Mouse (Mus musculus) embryonic facial prominence, embryonic 15.5 days (tissue): ENCODE results near the gene Slc38a2. TPM values are rescaled to one million over a fixed set of nuclear protein-coding genes. Genes with fewer than 3 reads are reported as not detected.

Experiments
- ATAC-seq: fragments of 200-750 bp; cut with Nextera tagmentation; 2 replicates; pipeline ENCODE4 v1.8.0; 2017; ENCODE audit warnings: low read depth, moderate TSS enrichment; ENCODE audit not compliant: insufficient number of reproducible peaks, low FRiP score, low TSS enrichment
- H3K27ac ChIP-seq: fragments of 300-500 bp; sonication (generic); replicated peaks from 2 replicates; pipeline ENCODE4 v1.5.1; 2015; ENCODE audit warnings: mild to moderate bottlenecking, inconsistent platforms
- H3K27me3 ChIP-seq: fragments of 300-500 bp; sonication (generic); 2 replicates; pipeline ENCODE4 v1.6.1; 2015; ENCODE audit warnings: inconsistent platforms
- H3K36me3 ChIP-seq: fragments of 300-500 bp; sonication (generic); 2 replicates; pipeline ENCODE4 v1.6.1; 2015; ENCODE audit warnings: mild to moderate bottlenecking, inconsistent platforms
- H3K4me1 ChIP-seq: fragments of 300-500 bp; sonication (generic); 2 replicates; pipeline ENCODE4 v1.6.1; 2015; ENCODE audit warnings: inconsistent platforms
- H3K4me2 ChIP-seq: fragments of 300-500 bp; sonication (generic); replicated peaks from 2 replicates; pipeline ENCODE4 v1.6.1; 2015; ENCODE audit warnings: mild to moderate bottlenecking, inconsistent platforms
- H3K4me3 ChIP-seq: fragments of 300-500 bp; sonication (generic); replicated peaks from 2 replicates; pipeline ENCODE4 v1.5.1; 2015; ENCODE audit warnings: mild to moderate bottlenecking, inconsistent platforms
- H3K9ac ChIP-seq: fragments of 300-500 bp; sonication (generic); 2 replicates; pipeline ENCODE4 v1.6.1; 2015; ENCODE audit warnings: inconsistent platforms
- H3K9me3 ChIP-seq: fragments of 300-500 bp; sonication (generic); replicated peaks from 2 replicates; pipeline ENCODE4 v1.6.1; 2016; ENCODE audit warnings: inconsistent platforms
- WGBS: fragments of 180-500 bp; shearing (Covaris S2); methylation state at CpG from one replicate; pipeline ENCODE4 v1.1.7; 2015; 5-methylcytosine and 5-hydroxymethylcytosine counted together
- polyA plus RNA-seq: library from polyadenylated mRNA; unstranded; fragments of >200 nt; fragmentation: Nextera tagmentation; extraction: Ambion mirVana; gene quantifications from 2 replicates; pipeline ENCODE4 v1.2.1, GENCODE M21; 2015

Gene Slc38a2
- polyA plus RNA-seq, 1 experiment from 2014 or later: 107 TPM

GRCm38 (mm10) chr15:96695455-96696421, 3.8 kb downstream of the Slc38a2 start:
- peak overlapping the region; percentile 73 for H3K4me2 ChIP-seq
- peaks cover 48% of the 10 kb centered on the region for H3K4me1 ChIP-seq
- no peaks in the 10 kb centered on the region for H3K9me3 ChIP-seq
- peak overlapping the region; percentile 18; the same call in 1 of the 2 replicates for H3K9ac ChIP-seq
- H3K4me3 ChIP-seq: peak overlapping the region; percentile 75
- no peaks in the 10 kb centered on the region for H3K27me3 ChIP-seq
- peak overlapping the region; percentile 34; the same call in 1 of the 2 replicates for H3K27ac ChIP-seq
- 76% methylated on average over 26 of the region's 26 CpGs for WGBS
- peaks cover 59% of the 10 kb centered on the region for H3K36me3 ChIP-seq
- no peak for ATAC-seq

- ATAC-seq: no peak
- WGBS: 87% methylated on average over 7 of the region's 7 CpGs
- Histone ChIP-seq H3K4me2 (no peak overlapping the region), H3K27ac (no peak overlapping the region), H3K36me3 (peaks cover 66% of the 10 kb centered on the region), H3K9ac (no peak overlapping the region), H3K9me3 (no peaks in the 10 kb centered on the region), H3K4me3 (no peak overlapping the region), H3K4me1 (peaks cover 45% of the 10 kb centered on the region), H3K27me3 (no peaks in the 10 kb centered on the region)
Measured at GRCm38 (mm10) chr15:96694988-96695387, 4.5 kb downstream of the Slc38a2 start.

DNA sequence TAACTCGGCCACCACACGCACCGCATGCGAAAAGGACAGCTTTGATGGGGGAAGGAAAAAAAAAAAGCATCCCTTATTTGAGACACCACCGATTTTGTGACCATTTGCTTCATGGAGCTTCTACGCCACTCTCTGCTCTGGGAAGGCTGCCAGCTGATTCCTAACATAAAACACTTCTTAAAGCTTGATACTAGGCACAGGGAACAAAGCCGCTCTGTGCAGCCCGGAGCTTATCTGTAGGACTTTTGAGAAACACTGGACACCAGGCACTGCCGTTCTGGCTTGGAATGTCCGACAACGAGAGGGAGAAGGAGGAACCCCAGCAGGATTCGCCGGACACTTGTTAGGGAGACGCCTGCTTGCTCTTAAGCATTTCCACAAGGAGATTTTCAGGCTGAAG, 5.8 kb downstream of the Slc38a2 start:
- no peaks in the 10 kb centered on the region for H3K27me3 ChIP-seq
- no peak overlapping the region for H3K4me3 ChIP-seq
- H3K4me1 ChIP-seq: peaks cover 48% of the 10 kb centered on the region
- H3K36me3 ChIP-seq: peaks cover 76% of the 10 kb centered on the region
- 81% methylated on average over 14 of the region's 14 CpGs for WGBS
- no peak overlapping the region for H3K9ac ChIP-seq
- 0 out of 2 replicates have a peak overlapping the region, but pooled peaks have one; percentile 11 for H3K27ac ChIP-seq
- no peak for ATAC-seq
- no peaks in the 10 kb centered on the region for H3K9me3 ChIP-seq
- H3K4me2 ChIP-seq: no peak overlapping the region

- H3K27ac ChIP-seq: no peak overlapping the region
- ATAC-seq: no peak
- no peak overlapping the region for H3K9ac ChIP-seq
- no peak overlapping the region for H3K4me3 ChIP-seq
- H3K4me2 ChIP-seq: no peak overlapping the region
- H3K36me3 ChIP-seq: peaks cover 86% of the 10 kb centered on the region
- no peaks in the 10 kb centered on the region for H3K27me3 ChIP-seq
- peaks cover 46% of the 10 kb centered on the region for H3K4me1 ChIP-seq
- 90% methylated on average over 11 of the region's 11 CpGs for WGBS
- no peaks in the 10 kb centered on the region for H3K9me3 ChIP-seq
Measured at GRCm38 (mm10) chr15:96692401-96692800, 7.1 kb downstream of the Slc38a2 start.

GRCm38 (mm10) chr15:96691381-96691780, 8.1 kb downstream of the Slc38a2 start:
- peaks cover 83% of the 10 kb centered on the region for H3K36me3 ChIP-seq

GRCm38 (mm10) chr15:96690829-96691228, 8.7 kb downstream of the Slc38a2 start:
- peaks cover 78% of the 10 kb centered on the region for H3K36me3 ChIP-seq
- 88% methylated on average over 13 of the region's 13 CpGs for WGBS
- no peaks in the 10 kb centered on the region for H3K27me3 ChIP-seq
- ATAC-seq: no peak
- H3K4me1 ChIP-seq: peaks cover 31% of the 10 kb centered on the region
- H3K27ac ChIP-seq: no peak overlapping the region
- no peak overlapping the region for H3K4me2 ChIP-seq
- H3K4me3 ChIP-seq: no peak overlapping the region
- no peak overlapping the region for H3K9ac ChIP-seq
- no peaks in the 10 kb centered on the region for H3K9me3 ChIP-seq

More at GRCm38 (mm10) chr15:96691381-96691780, 8.1 kb downstream of the Slc38a2 start:
- peaks cover 36% of the 10 kb centered on the region for H3K4me1 ChIP-seq
- H3K9me3 ChIP-seq: no peaks in the 10 kb centered on the region
- no peak overlapping the region for H3K9ac ChIP-seq
- H3K27ac ChIP-seq: no peak overlapping the region
- no peak overlapping the region for H3K4me3 ChIP-seq
- no peak overlapping the region for H3K4me2 ChIP-seq
- WGBS: 83% methylated on average over 15 of the region's 15 CpGs
- ATAC-seq: no peak
- no peaks in the 10 kb centered on the region for H3K27me3 ChIP-seq

- H3K36me3 ChIP-seq: peaks cover 69% of the 10 kb centered on the region
- no peak for ATAC-seq
- H3K4me2 ChIP-seq: no peak overlapping the region
- H3K27me3 ChIP-seq: no peaks in the 10 kb centered on the region
- no peaks in the 10 kb centered on the region for H3K9me3 ChIP-seq
- H3K9ac ChIP-seq: no peak overlapping the region
- H3K4me1 ChIP-seq: peaks cover 22% of the 10 kb centered on the region
- 87% methylated on average over 9 of the region's 9 CpGs for WGBS
- H3K4me3 ChIP-seq: no peak overlapping the region
- H3K27ac ChIP-seq: no peak overlapping the region
Measured at GRCm38 (mm10) chr15:96689919-96690318, 9.6 kb downstream of the Slc38a2 start.

DNA sequence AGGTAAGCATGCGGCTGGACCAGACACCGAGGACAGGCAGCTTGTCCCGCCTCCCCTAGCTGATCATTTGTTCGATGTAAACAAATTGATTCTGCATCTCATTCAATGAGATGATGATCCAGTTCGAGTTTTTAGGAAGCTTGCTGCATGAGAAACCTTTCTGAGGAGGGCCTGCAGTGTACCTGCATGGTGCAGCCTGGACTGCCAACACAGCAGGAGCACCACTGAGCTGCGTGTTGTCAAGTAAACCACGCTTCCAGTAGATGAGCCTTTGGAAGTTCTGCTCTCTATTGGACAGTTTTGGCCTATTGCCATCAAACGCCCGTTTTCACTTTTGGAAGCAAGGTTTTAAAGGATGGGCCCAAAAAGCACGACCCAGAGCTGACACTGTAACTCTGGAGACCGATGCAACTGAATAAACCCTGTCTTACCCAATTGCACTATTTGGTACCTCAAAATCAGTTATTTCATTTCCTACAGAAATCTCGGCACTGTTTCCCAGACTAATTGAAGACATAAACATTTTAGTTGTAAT, 10.7 kb downstream of the Slc38a2 start:
- 85% methylated on average over 12 of the region's 12 CpGs for WGBS
- H3K9me3 ChIP-seq: no peaks in the 10 kb centered on the region
- peaks cover 18% of the 10 kb centered on the region; the same call in 1 of the 2 replicates for H3K4me1 ChIP-seq
- ATAC-seq: no peak
- no peak overlapping the region for H3K27ac ChIP-seq
- H3K4me3 ChIP-seq: no peak overlapping the region
- H3K36me3 ChIP-seq: peaks cover 58% of the 10 kb centered on the region
- no peak overlapping the region for H3K4me2 ChIP-seq
- no peak overlapping the region for H3K9ac ChIP-seq
- H3K27me3 ChIP-seq: no peaks in the 10 kb centered on the region

- no peak overlapping the region for H3K4me3 ChIP-seq
- no peak overlapping the region for H3K4me2 ChIP-seq
- no peaks in the 10 kb centered on the region for H3K9me3 ChIP-seq
- H3K27ac ChIP-seq: no peak overlapping the region
- WGBS: 71% methylated on average over 6 of the region's 6 CpGs
- no peak overlapping the region for H3K9ac ChIP-seq
- H3K36me3 ChIP-seq: peaks cover 50% of the 10 kb centered on the region
- H3K27me3 ChIP-seq: no peaks in the 10 kb centered on the region
- no peak for ATAC-seq
- H3K4me1 ChIP-seq: peaks cover 13% of the 10 kb centered on the region; the same call in 1 of the 2 replicates
Measured at GRCm38 (mm10) chr15:96688036-96688435, 11.5 kb downstream of the Slc38a2 start.

DNA sequence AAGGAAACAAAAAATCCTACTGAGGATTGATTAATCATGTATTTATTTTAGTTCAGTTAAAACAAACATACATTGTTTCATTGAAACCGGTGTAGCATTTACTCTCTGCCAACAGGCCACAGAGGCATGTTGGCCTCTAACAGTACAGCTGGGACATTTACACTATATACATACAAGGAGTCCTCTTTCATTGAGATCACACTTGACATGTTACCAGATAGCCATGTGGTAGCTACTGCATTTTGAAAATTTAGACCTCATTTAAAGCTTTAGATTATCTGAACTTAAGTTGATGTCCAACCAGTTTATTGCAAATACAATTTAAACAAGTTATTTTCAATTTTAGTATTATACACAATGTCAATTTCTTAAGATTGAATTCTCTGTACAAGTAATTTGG, 12.2 kb downstream of the Slc38a2 start:
- no peak overlapping the region for H3K27ac ChIP-seq
- no peak overlapping the region for H3K4me2 ChIP-seq
- peaks cover 43% of the 10 kb centered on the region for H3K36me3 ChIP-seq
- no peaks in the 10 kb centered on the region for H3K9me3 ChIP-seq
- whole genome bisulfite sequencing: 73% methylated on average over 1 of the region's 1 CpGs
- no peak overlapping the region for H3K9ac ChIP-seq
- no peaks in the 10 kb centered on the region for H3K27me3 ChIP-seq
- no peak for ATAC-seq
- H3K4me1 ChIP-seq: peaks cover 13% of the 10 kb centered on the region; the same call in 1 of the 2 replicates
- H3K4me3 ChIP-seq: no peak overlapping the region
